Mouse (Mus musculus): ENCODE results near the gene 1700029F12Rik.
"Not testable (repeated sequence)": the region's sequence is repeated elsewhere in the genome, so short reads cannot be mapped to it uniquely, and the experiment has no call there.

Gene 1700029F12Rik

GRCm38 (mm10) chr13:97034262-97034661 is at the start of gene 1700029F12Rik:
TSS of gene 1700029F12Rik (minus strand) at chr13:97034362.
- DNase-seq (ENCODE audit: low read depth, low spot score): no peak

- DNase-seq (ENCODE audit: low read depth, low spot score): no peak
Observed at GRCm38 (mm10) chr13:97082432-97082831, 48.3 kb upstream of the 1700029F12Rik start.

GRCm38 (mm10) chr13:97080615-97081014 is 46.5 kb upstream of the 1700029F12Rik start:
- no peak for DNase-seq (ENCODE audit: low read depth, low spot score)

- DNase-seq (ENCODE audit: low read depth, low spot score): no peak
Observed at GRCm38 (mm10) chr13:97080201-97080600, 46.0 kb upstream of the 1700029F12Rik start.

GRCm38 (mm10) chr13:97077556-97077955 is 43.4 kb upstream of the 1700029F12Rik start:
- no peak for DNase-seq (ENCODE audit: low read depth, low spot score)

GRCm38 (mm10) chr13:97073497-97073896 is 39.3 kb upstream of the 1700029F12Rik start:
- DNase-seq (ENCODE audit: low read depth, low spot score): no peak

- no peak for DNase-seq (ENCODE audit: low read depth, low spot score)
Observed at GRCm38 (mm10) chr13:97071626-97072241, 37.6 kb upstream of the 1700029F12Rik start.

GRCm38 (mm10) chr13:97070931-97071625 is 36.9 kb upstream of the 1700029F12Rik start:
- no peak for DNase-seq (ENCODE audit: low read depth, low spot score)

- no peak for DNase-seq (ENCODE audit: low read depth, low spot score)
Observed at GRCm38 (mm10) chr13:97068151-97068550, 34.0 kb upstream of the 1700029F12Rik start.

GRCm38 (mm10) chr13:97067691-97068090 is 33.5 kb upstream of the 1700029F12Rik start:
- DNase-seq (ENCODE audit: low read depth, low spot score): no peak

- DNase-seq (ENCODE audit: low read depth, low spot score): no peak
Observed at GRCm38 (mm10) chr13:97066649-97067550, 32.7 kb upstream of the 1700029F12Rik start, which contains the start of gene Fam169a. TSS of gene Fam169a (plus strand) at chr13:97067286.

GRCm38 (mm10) chr13:97064844-97065621 is 30.9 kb upstream of the 1700029F12Rik start:
- not testable (repeated sequence) for DNase-seq (ENCODE audit: low read depth, low spot score)

- DNase-seq (ENCODE audit: low read depth, low spot score): peak; percentile 9
Observed at GRCm38 (mm10) chr13:97064413-97064812, 30.3 kb upstream of the 1700029F12Rik start.

- DNase-seq (ENCODE audit: low read depth, low spot score): no peak
Observed at GRCm38 (mm10) chr13:97063431-97063830, 29.3 kb upstream of the 1700029F12Rik start.

- DNase-seq (ENCODE audit: low read depth, low spot score): no peak
Observed at GRCm38 (mm10) chr13:97062151-97062550, 28.0 kb upstream of the 1700029F12Rik start.

- no peak for DNase-seq (ENCODE audit: low read depth, low spot score)
Observed at GRCm38 (mm10) chr13:97060331-97060730, 26.2 kb upstream of the 1700029F12Rik start.

GRCm38 (mm10) chr13:97059746-97060145 is 25.6 kb upstream of the 1700029F12Rik start:
- no peak for DNase-seq (ENCODE audit: low read depth, low spot score)

GRCm38 (mm10) chr13:97057817-97058216 is 23.7 kb upstream of the 1700029F12Rik start:
- DNase-seq (ENCODE audit: low read depth, low spot score): no peak

- DNase-seq (ENCODE audit: low read depth, low spot score): no peak
Observed at GRCm38 (mm10) chr13:97053844-97054243, 19.7 kb upstream of the 1700029F12Rik start.

- peak; percentile 86 for DNase-seq (ENCODE audit: low read depth, low spot score)
Observed at GRCm38 (mm10) chr13:97052667-97053066, 18.5 kb upstream of the 1700029F12Rik start.

GRCm38 (mm10) chr13:97051158-97051557 is 17.0 kb upstream of the 1700029F12Rik start:
- DNase-seq (ENCODE audit: low read depth, low spot score): no peak
